Mouse (Mus musculus) embryonic facial prominence, embryonic 11.5 days (tissue): ENCODE measurements around the gene Kcnb1. TPM values are rescaled to one million over a fixed set of nuclear protein-coding genes. Genes with fewer than 3 reads are reported as not detected.
A peak's percentile ranks its signal among the peaks of the same experiment; 100 is the strongest.

Source experiments
- ATAC-seq: fragments of 200-750 bp; cut with Nextera tagmentation; replicated peaks from 2 replicates; pipeline ENCODE4 v1.8.0; 2017; ENCODE audit warnings: low read depth; ENCODE audit not compliant: insufficient number of reproducible peaks, low FRiP score, low TSS enrichment
- DNase-seq: peaks from one replicate; pipeline ENCODE4 v3.0.0-alpha.2; 2015; ENCODE audit warnings: low spot score
- H3K27ac ChIP-seq: fragments of 300-500 bp; sonication (generic); replicated peaks from 2 replicates; pipeline ENCODE4 v1.5.1; 2014; ENCODE audit warnings: mild to moderate bottlenecking, low read depth, low read length, control low read depth
- H3K27me3 ChIP-seq: fragments of 300-500 bp; sonication (generic); 2 replicates; pipeline ENCODE4 v1.6.1; 2014; ENCODE audit warnings: mild to moderate bottlenecking, low read length, moderate library complexity, mixed read lengths; ENCODE audit not compliant: control insufficient read depth, insufficient read depth
- H3K36me3 ChIP-seq: fragments of 300-500 bp; sonication (generic); replicated peaks from 2 replicates; pipeline ENCODE4 v1.6.1; 2014; ENCODE audit warnings: low read depth, mild to moderate bottlenecking, low read length, moderate library complexity, mixed read lengths; ENCODE audit not compliant: control insufficient read depth, insufficient read depth
- H3K4me1 ChIP-seq: fragments of 300-500 bp; sonication (generic); 2 replicates; pipeline ENCODE4 v1.6.1; 2014; ENCODE audit warnings: low read length, mixed read lengths; ENCODE audit not compliant: control insufficient read depth, insufficient read depth
- H3K4me2 ChIP-seq: fragments of 300-500 bp; sonication (generic); 2 replicates; pipeline ENCODE4 v1.6.1; 2014; ENCODE audit warnings: low read depth, mild to moderate bottlenecking, control low read depth, low read length, moderate library complexity
- H3K4me3 ChIP-seq: fragments of 300-500 bp; sonication (generic); 2 replicates; pipeline ENCODE4 v1.5.1; 2014; ENCODE audit warnings: low read depth, low read length, control low read depth
- H3K9ac ChIP-seq: fragments of 300-500 bp; sonication (generic); replicated peaks from 2 replicates; pipeline ENCODE4 v1.6.1; 2014; ENCODE audit warnings: mild to moderate bottlenecking, control low read depth, low read length
- H3K9me3 ChIP-seq: fragments of 300-500 bp; sonication (generic); replicated peaks from 2 replicates; pipeline ENCODE4 v1.6.1; 2016; ENCODE audit warnings: mild to moderate bottlenecking, low read length, inconsistent platforms, mixed read lengths; ENCODE audit not compliant: control insufficient read depth
- WGBS: fragments of 180-500 bp; shearing (Covaris S2); extraction: QIAGEN DNeasy Blood & Tissue Kit; methylation state at CpG from one replicate; pipeline ENCODE4 v1.1.7; 2014; 5-methylcytosine and 5-hydroxymethylcytosine counted together
- polyA plus RNA-seq: library from polyadenylated mRNA; unstranded; fragments of >200 nt; fragmentation: Nextera tagmentation; extraction: Ambion mirVana; gene quantifications from 2 replicates; pipeline ENCODE4 v1.2.1, GENCODE M21; 2014

The Kcnb1 gene
- polyA plus RNA-seq, 1 experiment from 2014 or later = 0.39 TPM

GRCm38 (mm10) chr2:167118046-167118445 is 71.9 kb downstream of the Kcnb1 start:
- 66% methylated on average over 10 of the region's 10 CpGs for WGBS
- H3K36me3 ChIP-seq = no peaks in the 10 kb centered on the region
- H3K4me1 ChIP-seq = no peaks in the 10 kb centered on the region
- H3K4me3 ChIP-seq = no peak overlapping the region
- no peak overlapping the region for H3K27ac ChIP-seq
- H3K9me3 ChIP-seq = no peaks in the 10 kb centered on the region
- H3K27me3 ChIP-seq = no peaks in the 10 kb centered on the region
- H3K4me2 ChIP-seq = no peak overlapping the region
- DNase-seq (no peak), ATAC-seq (no peak)
- H3K9ac ChIP-seq = no peak overlapping the region

GRCm38 (mm10) chr2:167112737-167113136 is 77.2 kb downstream of the Kcnb1 start:
- H3K36me3 ChIP-seq = no peaks in the 10 kb centered on the region
- no peaks in the 10 kb centered on the region for H3K9me3 ChIP-seq
- no peak overlapping the region for H3K27ac ChIP-seq
- WGBS = 50% methylated on average over 6 of the region's 6 CpGs
- peak; percentile 93 for DNase-seq
- no peak overlapping the region for H3K9ac ChIP-seq
- no peaks in the 10 kb centered on the region for H3K4me1 ChIP-seq
- no peak overlapping the region for H3K4me2 ChIP-seq
- ATAC-seq = no peak
- no peaks in the 10 kb centered on the region for H3K27me3 ChIP-seq
- H3K4me3 ChIP-seq = no peak overlapping the region

- Histone ChIP-seq H3K27ac (no peak overlapping the region), H3K9ac (no peak overlapping the region), H3K27me3 (no peaks in the 10 kb centered on the region), H3K9me3 (no peaks in the 10 kb centered on the region), H3K36me3 (no peaks in the 10 kb centered on the region), H3K4me3 (no peak overlapping the region), H3K4me2 (no peak overlapping the region), H3K4me1 (no peaks in the 10 kb centered on the region)
- 42% methylated on average over 7 of the region's 7 CpGs for WGBS
- DNase-seq = peak; percentile 61
- no peak for ATAC-seq
Observed at GRCm38 (mm10) chr2:167112259-167112658, 77.7 kb downstream of the Kcnb1 start.

- Histone ChIP-seq H3K36me3 (no peaks in the 10 kb centered on the region), H3K27me3 (no peaks in the 10 kb centered on the region), H3K4me1 (no peaks in the 10 kb centered on the region), H3K4me2 (no peak overlapping the region), H3K4me3 (no peak overlapping the region), H3K27ac (no peak overlapping the region), H3K9me3 (no peaks in the 10 kb centered on the region), H3K9ac (no peak overlapping the region)
- no peak for ATAC-seq
- WGBS = 75% methylated on average over 8 of the region's 8 CpGs
- no peak for DNase-seq
Observed at GRCm38 (mm10) chr2:167109506-167109905, 80.4 kb downstream of the Kcnb1 start.

- no peak for ATAC-seq
- H3K4me1 ChIP-seq = no peaks in the 10 kb centered on the region
- no peak overlapping the region for H3K9ac ChIP-seq
- H3K36me3 ChIP-seq = no peaks in the 10 kb centered on the region
- H3K9me3 ChIP-seq = no peaks in the 10 kb centered on the region
- H3K27me3 ChIP-seq = no peaks in the 10 kb centered on the region
- WGBS = 81% methylated on average over 7 of the region's 7 CpGs
- no peak overlapping the region for H3K4me3 ChIP-seq
- peak; percentile 25 for DNase-seq
- no peak overlapping the region for H3K27ac ChIP-seq
- H3K4me2 ChIP-seq = no peak overlapping the region
Observed at GRCm38 (mm10) chr2:167103546-167103945, 86.4 kb downstream of the Kcnb1 start.

- Histone ChIP-seq H3K27me3 (no peaks in the 10 kb centered on the region), H3K9me3 (no peaks in the 10 kb centered on the region), H3K36me3 (no peaks in the 10 kb centered on the region), H3K9ac (no peak overlapping the region), H3K27ac (no peak overlapping the region), H3K4me2 (no peak overlapping the region), H3K4me1 (no peaks in the 10 kb centered on the region), H3K4me3 (no peak overlapping the region)
- no peak for DNase-seq
- WGBS = 72% methylated on average over 17 of the region's 17 CpGs
- ATAC-seq = no peak
Observed at GRCm38 (mm10) chr2:167101743-167102441, 88.1 kb downstream of the Kcnb1 start.

- no peak overlapping the region for H3K27ac ChIP-seq
- no peak for DNase-seq
- no peak for ATAC-seq
- H3K4me1 ChIP-seq = no peaks in the 10 kb centered on the region
- H3K9ac ChIP-seq = no peak overlapping the region
- no peaks in the 10 kb centered on the region for H3K36me3 ChIP-seq
- H3K27me3 ChIP-seq = no peaks in the 10 kb centered on the region
- no peak overlapping the region for H3K4me2 ChIP-seq
- H3K9me3 ChIP-seq = no peaks in the 10 kb centered on the region
- H3K4me3 ChIP-seq = no peak overlapping the region
- 90% methylated on average over 4 of the region's 4 CpGs for WGBS
Observed at GRCm38 (mm10) chr2:167094688-167095087, 95.3 kb downstream of the Kcnb1 start.

- no peaks in the 10 kb centered on the region for H3K36me3 ChIP-seq
- H3K4me3 ChIP-seq = no peak overlapping the region
- H3K9me3 ChIP-seq = no peaks in the 10 kb centered on the region
- H3K4me1 ChIP-seq = no peaks in the 10 kb centered on the region
- H3K27me3 ChIP-seq = no peaks in the 10 kb centered on the region
- H3K9ac ChIP-seq = no peak overlapping the region
- no peak overlapping the region for H3K4me2 ChIP-seq
- no peak overlapping the region for H3K27ac ChIP-seq
- ATAC-seq = no peak
- DNase-seq = no peak
- WGBS = 90% methylated on average over 13 of the region's 13 CpGs
Observed at GRCm38 (mm10) chr2:167093171-167093900, 96.6 kb downstream of the Kcnb1 start.
